In the genomic region with DNA sequence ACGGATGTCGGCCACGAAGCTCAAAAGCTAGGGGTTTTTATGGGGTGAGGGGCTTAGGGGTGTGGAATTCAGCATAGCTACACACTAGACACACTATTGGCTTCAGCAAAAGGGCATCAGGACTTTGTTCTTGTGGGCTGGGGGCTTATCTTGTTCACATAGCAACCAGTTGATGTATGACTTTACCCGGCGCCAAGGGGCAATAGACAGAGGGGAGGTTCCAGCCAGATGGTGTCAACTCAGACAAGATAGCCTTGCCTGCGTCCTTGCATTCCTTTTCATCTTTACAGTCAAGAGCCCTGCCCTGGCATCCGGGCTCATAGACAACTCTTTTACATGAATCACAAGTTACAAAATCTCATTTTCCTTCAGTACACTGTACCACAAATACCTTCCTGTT, we compare ENCODE assay signal across 7 mouse cellular contexts. TPM values are rescaled to one million over a fixed set of nuclear protein-coding genes. Genes with fewer than 3 reads are reported as not detected.
DNase-seq lines count a peak whose midpoint lies in the region; ATAC-seq and TF ChIP-seq lines count a peak whose summit lies in the region.
"Not testable (repeated sequence)": the region's sequence is repeated elsewhere in the genome, so short reads cannot be mapped to it uniquely, and the experiment has no call there.

No protein-coding gene starts in this region.

- not testable (repeated sequence) for H3K27ac ChIP-seq in embryonic facial prominence, embryonic 13.5 days; heart, embryonic 10.5 days; hindbrain, embryonic 13.5 days; limb, embryonic 10.5 days; liver, postnatal 0 days (ENCODE audit: low read depth); neural tube, embryonic 13.5 days (replicated peaks)

- H3K9me3 ChIP-seq in embryonic facial prominence, embryonic 13.5 days; heart, embryonic 10.5 days; hindbrain, embryonic 13.5 days; limb, embryonic 10.5 days (replicated peaks); liver, postnatal 0 days (ENCODE audit: low read length); neural tube, embryonic 13.5 days: not testable (repeated sequence)

- WGBS in embryonic facial prominence, embryonic 13.5 days: 91% methylated on average over 7 of the region's 7 CpGs
- 31% methylated on average over 7 of the region's 7 CpGs for WGBS in heart, embryonic 10.5 days
- 90% methylated on average over 7 of the region's 7 CpGs for WGBS in hindbrain, embryonic 13.5 days
- 68% methylated on average over 7 of the region's 7 CpGs for WGBS in limb, embryonic 10.5 days
- WGBS in liver, postnatal 0 days (ENCODE audit: insufficient replicate concordance): 64% methylated on average over 7 of the region's 7 CpGs
- WGBS in neural tube, embryonic 13.5 days: 84% methylated on average over 7 of the region's 7 CpGs

- ATAC-seq in embryonic facial prominence, embryonic 13.5 days (ENCODE audit: insufficient number of reproducible peaks, insufficient read depth, low FRiP score, low TSS enrichment, low read depth); hindbrain, embryonic 13.5 days (ENCODE audit: low FRiP score); liver, postnatal 0 days; neural tube, embryonic 13.5 days (ENCODE audit: low read depth): not testable (repeated sequence)

- not testable (repeated sequence) for H3K27me3 ChIP-seq in embryonic facial prominence, embryonic 13.5 days; heart, embryonic 10.5 days (ENCODE audit: insufficient read depth, poor library complexity, severe bottlenecking); hindbrain, embryonic 13.5 days; limb, embryonic 10.5 days (ENCODE audit: low read depth, poor library complexity, severe bottlenecking); liver, postnatal 0 days (ENCODE audit: insufficient read depth, low read length); neural tube, embryonic 13.5 days

- not testable (repeated sequence) for H3K9ac ChIP-seq in embryonic facial prominence, embryonic 13.5 days; hindbrain, embryonic 13.5 days; liver, postnatal 0 days (replicated peaks); neural tube, embryonic 13.5 days

- DNase-seq in adrenal gland, adult 8-10 months: peak; percentile 45
- DNase-seq in heart, embryonic 10.5 days (ENCODE audit: low spot score); limb, embryonic 10.5 days (ENCODE audit: low spot score); liver, postnatal 0 days: not testable (repeated sequence)

- H3K36me3 ChIP-seq in embryonic facial prominence, embryonic 13.5 days: peaks cover 29% of the 10 kb centered on the region
- H3K36me3 ChIP-seq in heart, embryonic 10.5 days: peaks cover 26% of the 10 kb centered on the region
- peaks cover 16% of the 10 kb centered on the region for H3K36me3 ChIP-seq in hindbrain, embryonic 13.5 days
- H3K36me3 ChIP-seq in limb, embryonic 10.5 days: peaks cover 40% of the 10 kb centered on the region
- peaks cover 20% of the 10 kb centered on the region for H3K36me3 ChIP-seq in liver, postnatal 0 days (replicated peaks; ENCODE audit: insufficient read depth, low read length)
- peaks cover 24% of the 10 kb centered on the region for H3K36me3 ChIP-seq in neural tube, embryonic 13.5 days

- H3K4me3 ChIP-seq in embryonic facial prominence, embryonic 13.5 days; hindbrain, embryonic 13.5 days: not testable (repeated sequence)
- H3K4me3 ChIP-seq in heart, embryonic 10.5 days: peak overlapping the region; percentile 96
- H3K4me3 ChIP-seq in limb, embryonic 10.5 days: peak overlapping the region; percentile 92
- H3K4me3 ChIP-seq in liver, postnatal 0 days (ENCODE audit: low read depth, low read length): peak overlapping the region; percentile 89; the same call in 1 of the 2 replicates
- H3K4me3 ChIP-seq in neural tube, embryonic 13.5 days: peak overlapping the region; percentile 5; the same call in 1 of the 2 replicates

- TF ChIP-seq CTCF in liver, postnatal 0 days (IDR thresholded peaks at IDR 0.05; ENCODE audit: low read depth): not testable (repeated sequence)

- not testable (repeated sequence) for TF ChIP-seq EP300 in liver, postnatal 0 days (IDR thresholded peaks at IDR 0.05; ENCODE audit: low read depth)

- H3K4me2 ChIP-seq in embryonic facial prominence, embryonic 13.5 days: peak overlapping the region; percentile 16; the same call in 1 of the 2 replicates
- H3K4me2 ChIP-seq in hindbrain, embryonic 13.5 days: peak overlapping the region; percentile 83
- peak overlapping the region; percentile 66 for H3K4me2 ChIP-seq in liver, postnatal 0 days (ENCODE audit: low read depth, low read length)
- H3K4me2 ChIP-seq in neural tube, embryonic 13.5 days: peak overlapping the region; percentile 84

- H3K4me1 ChIP-seq in embryonic facial prominence, embryonic 13.5 days: peaks cover 15% of the 10 kb centered on the region
- not testable (repeated sequence) for H3K4me1 ChIP-seq in heart, embryonic 10.5 days; limb, embryonic 10.5 days
- peaks cover 34% of the 10 kb centered on the region for H3K4me1 ChIP-seq in hindbrain, embryonic 13.5 days (replicated peaks)
- peaks cover 17% of the 10 kb centered on the region for H3K4me1 ChIP-seq in liver, postnatal 0 days (ENCODE audit: insufficient read depth)
- H3K4me1 ChIP-seq in neural tube, embryonic 13.5 days (replicated peaks): peaks cover 42% of the 10 kb centered on the region

RNA-seq across cellular contexts. Expression of gene N4bp2l2, which starts 2.1 kb away (rescaled TPM):
- total RNA-seq in adrenal gland, adult 8-10 months (2022): 10 to 100 TPM; 84.4 to 99.2 (median 88.5) TPM
- 43.0 and 46.0 TPM in 2 replicates for polyA plus RNA-seq in embryonic facial prominence, embryonic 13.5 days (2015; fragmentation: Nextera tagmentation; extraction: Ambion mirVana)
- 37.5 and 39.8 TPM in 2 replicates for polyA plus RNA-seq in heart, embryonic 10.5 days (2016; fragmentation: Nextera tagmentation; extraction: Ambion mirVana)
- 35.2 and 36.7 TPM in 2 replicates for polyA plus RNA-seq in hindbrain, embryonic 13.5 days (2015; fragmentation: Nextera tagmentation; extraction: Ambion mirVana)
- 35.5 and 36.1 TPM in 2 replicates for polyA plus RNA-seq in limb, embryonic 10.5 days (2016; fragmentation: Nextera tagmentation; extraction: Ambion mirVana)
- 21.4 and 24.7 TPM in 2 replicates for polyA plus RNA-seq in liver, postnatal 0 days (2015; fragmentation: Nextera tagmentation; extraction: Ambion mirVana)
- polyA plus RNA-seq in neural tube, embryonic 13.5 days (2015; fragmentation: Nextera tagmentation; extraction: Ambion mirVana): 32.6 and 38.6 TPM in 2 replicates

RNA-seq across cellular contexts. Expression of gene Pds5b, which starts 9.6 kb away (rescaled TPM):
- total RNA-seq in adrenal gland, adult 8-10 months (2022): 10 to 100 TPM; 19.7 to 33.6 (median 26.4) TPM
- 39.6 and 42.7 TPM in 2 replicates for polyA plus RNA-seq in embryonic facial prominence, embryonic 13.5 days (2015; fragmentation: Nextera tagmentation; extraction: Ambion mirVana)
- polyA plus RNA-seq in heart, embryonic 10.5 days (2016; fragmentation: Nextera tagmentation; extraction: Ambion mirVana): 25.1 and 26.8 TPM in 2 replicates
- polyA plus RNA-seq in hindbrain, embryonic 13.5 days (2015; fragmentation: Nextera tagmentation; extraction: Ambion mirVana): 33.3 and 35.0 TPM in 2 replicates
- polyA plus RNA-seq in limb, embryonic 10.5 days (2016; fragmentation: Nextera tagmentation; extraction: Ambion mirVana): 33.8 and 43.0 TPM in 2 replicates
- polyA plus RNA-seq in liver, postnatal 0 days (2015; fragmentation: Nextera tagmentation; extraction: Ambion mirVana): 4.4 and 5.2 TPM in 2 replicates
- 28.7 and 30.9 TPM in 2 replicates for polyA plus RNA-seq in neural tube, embryonic 13.5 days (2015; fragmentation: Nextera tagmentation; extraction: Ambion mirVana)

Comparison
In these comparisons a context has a peak if more than half of its experiments do, and no peak if none do; other contexts are left out.
1. H3K4me2 ChIP-seq: peak in every context shown above with its lines; median percentile 84 in neural tube, embryonic 13.5 days; 83 in hindbrain, embryonic 13.5 days; 66 in liver, postnatal 0 days; 16 in embryonic facial prominence, embryonic 13.5 days.